ENCODE assay signal across 8 mouse cellular contexts in the genomic region with DNA sequence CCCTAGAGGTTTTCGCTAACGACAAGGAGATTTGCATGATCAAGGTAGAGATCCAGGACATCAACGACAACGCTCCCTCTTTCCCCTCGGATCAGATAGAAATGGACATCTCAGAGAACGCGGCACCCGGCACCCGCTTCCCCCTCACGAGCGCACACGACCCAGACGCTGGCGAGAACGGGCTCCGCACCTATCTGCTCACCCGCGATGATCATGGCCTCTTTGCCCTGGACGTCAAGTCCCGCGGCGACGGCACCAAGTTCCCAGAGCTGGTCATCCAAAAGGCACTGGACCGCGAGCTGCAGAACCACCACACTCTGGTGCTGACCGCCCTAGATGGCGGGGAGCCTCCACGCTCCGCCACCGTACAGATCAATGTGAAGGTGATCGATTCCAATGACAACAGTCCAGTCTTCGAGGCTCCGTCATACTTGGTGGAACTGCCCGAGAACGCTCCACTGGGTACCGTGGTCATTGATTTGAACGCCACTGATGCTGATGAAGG. TPM values are rescaled to one million over a fixed set of nuclear protein-coding genes. Genes with fewer than 3 reads are reported as not detected.
DNase-seq lines count a peak whose midpoint lies in the region; ATAC-seq and TF ChIP-seq lines count a peak whose summit lies in the region.

No protein-coding gene starts in this region.

- peaks cover 23% of the 10 kb centered on the region for H3K27me3 ChIP-seq in embryonic facial prominence, embryonic 12.5 days
- peaks cover 34% of the 10 kb centered on the region for H3K27me3 ChIP-seq in heart, embryonic 15.5 days
- H3K27me3 ChIP-seq in limb, embryonic 10.5 days (ENCODE audit: low read depth, poor library complexity, severe bottlenecking): peaks cover 58% of the 10 kb centered on the region
- H3K27me3 ChIP-seq in neural tube, embryonic 15.5 days (replicated peaks): no peaks in the 10 kb centered on the region

- peak overlapping the region; percentile 75 for H3K4me3 ChIP-seq in layer of hippocampus, adult 2 months
- peak overlapping the region; percentile 57 for H3K4me3 ChIP-seq in embryonic facial prominence, embryonic 12.5 days
- H3K4me3 ChIP-seq in heart, embryonic 15.5 days: peak overlapping the region; percentile 69
- H3K4me3 ChIP-seq in limb, embryonic 10.5 days: peak overlapping the region; percentile 66
- H3K4me3 ChIP-seq in neural tube, embryonic 15.5 days (replicated peaks): peak overlapping the region; percentile 68

- H3K4me1 ChIP-seq in embryonic facial prominence, embryonic 12.5 days: peaks cover 14% of the 10 kb centered on the region; the same call in 1 of the 2 replicates
- peaks cover 49% of the 10 kb centered on the region for H3K4me1 ChIP-seq in heart, embryonic 15.5 days (replicated peaks)
- H3K4me1 ChIP-seq in limb, embryonic 10.5 days: peaks cover 41% of the 10 kb centered on the region
- H3K4me1 ChIP-seq in neural tube, embryonic 15.5 days: peaks cover 13% of the 10 kb centered on the region

- no peaks in the 10 kb centered on the region for H3K36me3 ChIP-seq in embryonic facial prominence, embryonic 12.5 days
- H3K36me3 ChIP-seq in heart, embryonic 15.5 days: no peaks in the 10 kb centered on the region
- no peaks in the 10 kb centered on the region for H3K36me3 ChIP-seq in limb, embryonic 10.5 days
- no peaks in the 10 kb centered on the region for H3K36me3 ChIP-seq in neural tube, embryonic 15.5 days

- no peaks in the 10 kb centered on the region for H3K9me3 ChIP-seq in embryonic facial prominence, embryonic 12.5 days
- H3K9me3 ChIP-seq in heart, embryonic 15.5 days (replicated peaks): no peaks in the 10 kb centered on the region
- no peaks in the 10 kb centered on the region for H3K9me3 ChIP-seq in limb, embryonic 10.5 days (replicated peaks)
- no peaks in the 10 kb centered on the region for H3K9me3 ChIP-seq in neural tube, embryonic 15.5 days (replicated peaks)

- DNase-seq in layer of hippocampus, adult 2 months (ENCODE audit: low spot score in 2 of 2): peak in 1 of 2 experiments; percentile 11
- no peak for DNase-seq in layer of hippocampus, adult 9-11 months
- DNase-seq in limb, embryonic 10.5 days (ENCODE audit: low spot score): peak; percentile 52
- DNase-seq in Muller cell, postnatal 12 days (ENCODE audit: inconsistent ontology term): no peak

- H3K4me2 ChIP-seq in embryonic facial prominence, embryonic 12.5 days (replicated peaks): peak overlapping the region; percentile 87
- peak overlapping the region; percentile 94 for H3K4me2 ChIP-seq in heart, embryonic 15.5 days
- H3K4me2 ChIP-seq in neural tube, embryonic 15.5 days: peak overlapping the region; percentile 81

- no peak for TF ChIP-seq CTCF in layer of hippocampus, adult 2 months (conservative IDR thresholded peaks at IDR 0.05)

- ATAC-seq in embryonic facial prominence, embryonic 12.5 days (ENCODE audit: insufficient number of reproducible peaks, insufficient read depth, low FRiP score, low TSS enrichment): no peak
- ATAC-seq in heart, embryonic 15.5 days (replicated peaks; ENCODE audit: insufficient number of reproducible peaks, insufficient read depth, low FRiP score, low read depth): no peak
- no peak for ATAC-seq in neural tube, embryonic 15.5 days (ENCODE audit: low FRiP score)
- no peak for ATAC-seq in inflammation-experienced regulatory T-cells, adult 6 months

- H3K9ac ChIP-seq in embryonic facial prominence, embryonic 12.5 days: peak overlapping the region; percentile 61
- H3K9ac ChIP-seq in heart, embryonic 15.5 days: no peak overlapping the region
- peak overlapping the region; percentile 69 for H3K9ac ChIP-seq in neural tube, embryonic 15.5 days (replicated peaks)

- peak overlapping the region; percentile 80 for H3K27ac ChIP-seq in layer of hippocampus, adult 2 months
- H3K27ac ChIP-seq in embryonic facial prominence, embryonic 12.5 days: no peak overlapping the region
- H3K27ac ChIP-seq in heart, embryonic 15.5 days: no peak overlapping the region
- H3K27ac ChIP-seq in limb, embryonic 10.5 days: peak overlapping the region; percentile 75; the same call in 1 of the 2 replicates
- H3K27ac ChIP-seq in neural tube, embryonic 15.5 days (replicated peaks): peak overlapping the region; percentile 86; the same call in 1 of the 2 replicates

- WGBS in embryonic facial prominence, embryonic 12.5 days: 6% methylated on average over 37 of the region's 37 CpGs
- WGBS in heart, embryonic 15.5 days: 7% methylated on average over 37 of the region's 37 CpGs
- WGBS in limb, embryonic 10.5 days: 9% methylated on average over 37 of the region's 37 CpGs
- 5% methylated on average over 37 of the region's 37 CpGs for WGBS in neural tube, embryonic 15.5 days

RNA-seq across cellular contexts. Expression of gene Pcdh17, which starts 3.1 kb away (rescaled TPM):
- total RNA-seq in layer of hippocampus, adult 2 months (2021): 10 to 100 TPM; 41.1 to 44.8 TPM
- 7.6 and 8.9 TPM in 2 replicates for polyA plus RNA-seq in embryonic facial prominence, embryonic 12.5 days (2016; fragmentation: Nextera tagmentation; extraction: Ambion mirVana)
- polyA plus RNA-seq in heart, embryonic 15.5 days (2015; fragmentation: Nextera tagmentation; extraction: Ambion mirVana): 2.8 and 3.2 TPM in 2 replicates
- polyA plus RNA-seq in limb, embryonic 10.5 days (2016; fragmentation: Nextera tagmentation; extraction: Ambion mirVana): 4.7 and 6.2 TPM in 2 replicates
- polyA plus RNA-seq in neural tube, embryonic 15.5 days (2015; fragmentation: Nextera tagmentation; extraction: Ambion mirVana): 28.6 and 32.8 TPM in 2 replicates
- not detected for polyA plus RNA-seq in inflammation-experienced regulatory T-cells, adult 6 months (2017; shearing (Covaris generic))

Comparison
In these comparisons a context has a peak if more than half of its experiments do, and no peak if none do; other contexts are left out.
1. H3K27ac ChIP-seq: peak in layer of hippocampus, adult 2 months (single experiment), limb, embryonic 10.5 days (single experiment) and neural tube, embryonic 15.5 days (single experiment); none in embryonic facial prominence, embryonic 12.5 days (single experiment) and heart, embryonic 15.5 days (single experiment).
2. Peak in every context shown above with its lines, with median percentiles within 50 percentile points of each other: H3K4me3 ChIP-seq and H3K4me2 ChIP-seq.